Mouse (Mus musculus): ENCODE results near the gene Sidt1. TPM values are rescaled to one million over a fixed set of nuclear protein-coding genes. Genes with fewer than 3 reads are reported as not detected.
A peak's percentile ranks its signal among the peaks of the same experiment; 100 is the strongest.
"Not testable (repeated sequence)": the region's sequence is repeated elsewhere in the genome, so short reads cannot be mapped to it uniquely, and the experiment has no call there.

Sidt1 gene
- polyA plus RNA-seq, 1 experiment: 0.96 TPM

GRCm38 (mm10) chr16:44303822-44304221 is 29.2 kb downstream of the Sidt1 start:
- DNase-seq (ENCODE audit: low read depth): no peak

DNA sequence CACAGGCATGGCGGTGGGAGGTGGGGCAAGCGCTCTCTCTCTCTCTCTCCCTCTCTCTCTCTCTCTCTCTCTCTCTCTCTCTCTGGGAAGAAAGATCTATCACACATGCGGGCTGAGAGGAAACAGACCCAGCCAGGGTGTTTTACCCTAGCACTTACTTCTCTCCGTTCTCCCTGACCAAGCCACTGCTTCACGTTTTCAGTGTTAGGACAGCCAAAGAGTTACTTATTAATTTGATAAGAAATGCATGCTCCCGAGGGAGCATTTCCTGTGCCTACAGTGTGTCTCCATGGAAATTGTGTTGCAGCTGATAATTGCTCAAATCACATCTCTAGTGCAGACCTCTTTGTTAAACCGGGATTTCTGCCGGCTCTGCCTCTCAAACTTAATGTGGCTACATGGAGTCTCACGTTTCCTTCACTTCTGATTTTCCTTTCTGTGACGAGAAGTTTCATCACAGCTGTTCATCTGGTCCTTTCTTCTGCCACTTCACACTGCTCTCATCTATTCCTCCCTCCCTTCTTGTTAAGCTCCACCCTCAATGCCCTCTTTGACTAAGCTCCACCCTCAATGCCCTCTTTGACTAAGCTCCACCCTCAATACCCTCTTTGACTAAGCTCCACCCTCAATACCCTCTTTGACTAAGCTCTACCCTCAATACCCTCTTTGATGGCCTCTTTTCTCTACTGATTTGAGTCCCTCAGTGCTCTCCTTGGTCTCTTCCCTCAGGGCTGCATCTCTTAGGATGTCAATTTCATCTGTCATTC is 30.7 kb downstream of the Sidt1 start:
- no peak for DNase-seq (ENCODE audit: low read depth)

DNA sequence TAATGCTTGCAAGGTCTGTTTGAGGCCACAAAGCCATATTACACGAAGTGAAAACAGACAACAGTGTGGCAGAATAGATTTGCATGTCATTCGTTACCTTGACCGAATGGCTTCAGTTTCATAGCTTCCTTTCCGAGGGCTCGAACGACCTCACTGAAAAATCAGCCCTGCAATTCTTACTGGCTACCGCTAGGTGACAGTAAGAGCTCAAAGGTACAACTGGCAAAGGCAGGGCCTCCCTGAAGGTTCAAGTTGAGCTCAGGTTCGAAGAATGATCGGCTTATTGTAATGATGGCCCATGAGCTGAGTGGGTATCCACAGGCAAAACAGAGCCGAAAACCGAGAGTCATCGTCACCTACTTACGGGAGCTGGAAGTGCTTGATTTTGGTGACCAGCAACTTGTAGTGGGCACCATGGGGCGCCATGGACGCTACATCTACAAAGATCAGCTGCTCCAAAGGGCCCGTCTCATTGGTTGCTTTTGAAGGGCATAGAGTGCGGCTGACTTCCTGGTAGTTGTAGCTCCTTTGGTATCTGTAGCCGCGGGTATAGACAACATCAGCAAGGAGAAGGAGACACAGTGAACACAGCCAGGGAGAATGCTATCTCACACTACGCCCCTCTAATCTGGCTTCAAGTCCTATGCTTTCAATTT is 33.4 kb downstream of the Sidt1 start:
- DNase-seq (ENCODE audit: low read depth): no peak

- DNase-seq (ENCODE audit: low read depth): no peak
These were observed 39.0 kb downstream of the Sidt1 start for GRCm38 (mm10) chr16:44293960-44294359.

DNA sequence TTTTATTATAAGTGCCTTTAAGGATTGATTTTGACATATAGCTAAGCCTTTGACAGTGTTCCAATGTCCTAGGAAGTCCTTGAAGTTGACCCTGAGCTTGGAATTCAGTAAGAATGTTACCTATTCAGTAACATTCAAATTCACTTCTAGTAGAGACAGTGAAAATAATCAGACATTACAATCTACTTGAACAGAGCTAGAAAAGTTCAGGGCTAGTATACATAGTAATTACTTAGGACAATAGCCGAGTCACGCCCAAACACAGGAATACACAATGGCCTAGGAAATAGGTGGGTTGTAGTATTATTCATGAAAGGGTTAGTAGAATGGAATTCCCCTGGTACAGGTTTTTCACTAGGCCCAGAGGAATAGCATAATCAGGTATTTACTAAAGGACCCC is 40.3 kb downstream of the Sidt1 start:
- DNase-seq (ENCODE audit: low read depth): not testable (repeated sequence)

DNA sequence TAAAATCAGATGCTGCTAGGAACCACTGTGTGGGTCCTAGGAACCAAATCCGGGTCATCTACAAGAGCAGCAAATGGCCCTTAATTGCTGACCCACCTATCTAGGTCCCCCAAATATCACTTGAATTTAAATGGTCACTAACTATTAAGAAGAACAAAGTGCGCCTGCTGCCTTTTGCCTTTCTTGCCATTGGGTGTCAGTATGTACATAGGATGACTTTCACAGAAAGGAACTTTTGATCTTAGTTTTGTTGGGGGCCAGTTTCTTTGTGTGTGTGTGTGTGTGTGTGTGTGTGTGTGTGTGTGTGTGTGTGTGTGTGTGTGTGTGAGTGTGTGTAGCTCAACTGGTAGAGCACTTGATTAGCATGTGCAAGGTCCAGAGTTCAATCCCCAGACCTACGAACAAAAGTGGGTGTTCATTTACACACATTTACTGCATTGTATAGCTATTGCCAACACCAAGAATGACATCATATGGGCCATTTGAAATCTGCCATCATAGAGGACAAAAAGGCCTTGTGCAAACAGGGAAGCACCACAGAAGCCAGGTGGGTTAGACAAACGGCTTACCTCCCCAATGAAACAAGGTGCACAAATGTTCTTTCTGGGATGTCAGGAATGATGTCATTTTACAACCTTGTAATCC is 43.9 kb downstream of the Sidt1 start:
- DNase-seq (ENCODE audit: low read depth): no peak

- DNase-seq (ENCODE audit: low read depth): peak; percentile 20
These were observed 45.5 kb downstream of the Sidt1 start for GRCm38 (mm10) chr16:44287356-44287950.

DNA sequence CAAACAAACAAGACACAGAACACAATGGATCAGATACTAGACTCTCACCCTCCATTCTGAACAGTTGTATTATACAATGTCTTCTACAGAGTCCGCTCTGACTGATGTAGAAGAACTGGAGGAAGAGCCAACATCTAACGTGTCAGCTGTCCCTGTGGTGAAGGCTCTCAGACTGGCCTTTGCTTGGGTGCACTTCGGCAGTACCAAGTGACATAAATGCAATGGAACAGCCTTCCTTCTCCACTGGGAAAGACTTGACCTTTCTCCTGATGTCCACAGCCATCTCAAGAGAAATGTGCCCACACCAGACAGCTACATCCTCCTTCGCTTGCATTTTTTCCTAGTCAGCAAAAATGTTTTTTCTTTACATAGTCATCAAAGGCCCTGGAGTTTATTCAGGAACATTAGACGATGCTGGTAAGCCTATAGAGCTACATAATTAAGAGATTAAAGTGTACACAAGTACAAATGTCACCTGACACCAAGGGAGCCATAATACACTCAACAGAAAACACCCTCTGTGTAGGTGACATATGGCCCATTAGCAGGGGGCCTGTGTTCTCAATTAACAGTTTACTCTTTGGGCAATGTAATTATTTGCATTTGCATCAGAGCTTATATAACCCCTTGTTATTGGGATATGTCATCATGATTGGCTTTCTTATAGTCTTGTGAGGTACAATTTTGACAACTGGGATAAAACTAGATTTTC is 50.2 kb downstream of the Sidt1 start:
- DNase-seq (ENCODE audit: low read depth): no peak

GRCm38 (mm10) chr16:44282036-44282435 is 51.0 kb downstream of the Sidt1 start:
- DNase-seq (ENCODE audit: low read depth): no peak

DNA sequence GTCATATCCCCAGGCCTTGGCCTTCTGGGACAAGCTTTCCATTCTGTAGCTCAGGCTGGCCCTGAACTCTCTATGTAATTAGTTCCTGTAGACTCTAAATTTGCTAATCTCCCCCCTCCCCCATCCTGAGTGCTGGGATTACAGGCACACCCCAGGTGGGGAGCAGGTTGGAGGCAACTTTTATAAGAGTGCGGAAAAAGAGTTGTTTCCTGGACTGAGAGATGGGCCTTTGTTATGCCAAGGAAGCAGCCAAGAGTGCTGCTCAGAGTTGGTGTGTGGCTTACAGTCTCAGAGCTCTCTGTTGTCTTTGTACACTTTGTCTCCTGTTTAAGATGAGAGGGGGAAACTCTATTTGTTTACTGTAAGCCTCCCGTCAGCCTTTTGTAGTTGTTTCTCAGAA is 52.2 kb downstream of the Sidt1 start:
- no peak for DNase-seq (ENCODE audit: low read depth)

GRCm38 (mm10) chr16:44277212-44277611 is 55.8 kb downstream of the Sidt1 start:
- no peak for DNase-seq (ENCODE audit: low read depth)

- DNase-seq (ENCODE audit: low read depth): no peak
These were observed 61.5 kb downstream of the Sidt1 start for GRCm38 (mm10) chr16:44271371-44272038.

- DNase-seq (ENCODE audit: low read depth): no peak
These were observed 62.4 kb downstream of the Sidt1 start for GRCm38 (mm10) chr16:44270606-44271005.

- peak; percentile 67 for DNase-seq (ENCODE audit: low read depth)
These were observed 63.4 kb downstream of the Sidt1 start for GRCm38 (mm10) chr16:44269578-44269977.

DNA sequence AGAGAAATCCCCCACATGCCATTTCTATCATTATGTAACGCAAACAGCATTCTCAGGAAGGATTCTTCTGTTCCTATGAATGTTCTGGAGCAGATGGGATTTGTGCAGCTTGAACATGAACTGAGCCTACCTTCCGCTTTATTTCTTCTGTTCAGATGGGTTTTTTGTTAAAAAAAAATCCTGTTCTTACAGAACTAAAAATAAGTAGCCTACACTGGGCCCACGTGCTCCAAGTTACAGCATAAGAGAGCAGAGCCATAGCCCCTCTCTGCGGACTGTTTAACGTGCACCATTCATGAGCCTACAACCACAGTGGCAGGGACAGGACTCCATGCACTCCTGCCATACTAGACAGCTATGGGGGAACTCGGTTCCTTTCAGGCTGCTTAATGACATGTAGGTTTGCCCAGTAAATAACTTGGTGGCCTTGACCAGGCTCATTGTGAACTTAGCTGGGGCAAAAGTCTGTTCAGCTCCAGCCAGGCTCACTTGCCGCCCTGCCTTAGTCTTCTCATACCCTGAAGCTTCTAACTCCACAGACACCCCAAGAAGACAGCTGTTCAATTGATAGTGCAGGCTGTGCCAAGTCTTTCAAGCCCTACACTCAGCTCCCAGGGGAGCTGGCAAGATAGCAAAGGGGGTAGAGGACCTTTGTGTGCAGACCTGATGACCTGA is 64.3 kb downstream of the Sidt1 start:
- no peak for DNase-seq (ENCODE audit: low read depth)

GRCm38 (mm10) chr16:44265562-44265961 is 67.4 kb downstream of the Sidt1 start:
- DNase-seq (ENCODE audit: low read depth): no peak

- DNase-seq (ENCODE audit: low read depth): no peak
These were observed 68.1 kb downstream of the Sidt1 start for GRCm38 (mm10) chr16:44264916-44265315.

GRCm38 (mm10) chr16:44257476-44257875 is 75.5 kb downstream of the Sidt1 start:
- no peak for DNase-seq (ENCODE audit: low read depth)

GRCm38 (mm10) chr16:44254698-44255097 is 78.3 kb downstream of the Sidt1 start:
- DNase-seq (ENCODE audit: low read depth): no peak

GRCm38 (mm10) chr16:44253797-44254634 is 79.0 kb downstream of the Sidt1 start:
- no peak for DNase-seq (ENCODE audit: low read depth)
